Mouse (Mus musculus) megakaryocyte-erythroid progenitor cell, adult 5-6 weeks (primary cell): ENCODE measurements around the gene Frmd8. TPM values are rescaled to one million over a fixed set of nuclear protein-coding genes. Genes with fewer than 3 reads are reported as not detected.

Experiments used
- ATAC-seq: replicated peaks from 2 replicates; pipeline ENCODE4 v1.8.0; 2016; ENCODE audit warnings: mild to moderate bottlenecking, inconsistent platforms; ENCODE audit not compliant: severe bottlenecking, poor library complexity, low FRiP score, low TSS enrichment
- total RNA-seq, 2 experiments: library from RNA; stranded (forward) in 1 of 2; stranded (reverse) in 1 of 2; fragments of 200-1000, 215-1000 nt in 1 of 2; fragments of >200 nt in 1 of 2; fragmentation: Nextera tagmentation in 1 of 2; gene quantifications; 2 replicates each; pipeline ENCODE4 v1.2.3; 2014 to 2017

Gene Frmd8
- total RNA-seq, 2 experiments from 2014 or later: 12.5 to 14.3 TPM

- no peak for ATAC-seq
Observed at GRCm38 (mm10) chr19:5801432-5801964, 73.6 kb downstream of the Frmd8 start.

DNA sequence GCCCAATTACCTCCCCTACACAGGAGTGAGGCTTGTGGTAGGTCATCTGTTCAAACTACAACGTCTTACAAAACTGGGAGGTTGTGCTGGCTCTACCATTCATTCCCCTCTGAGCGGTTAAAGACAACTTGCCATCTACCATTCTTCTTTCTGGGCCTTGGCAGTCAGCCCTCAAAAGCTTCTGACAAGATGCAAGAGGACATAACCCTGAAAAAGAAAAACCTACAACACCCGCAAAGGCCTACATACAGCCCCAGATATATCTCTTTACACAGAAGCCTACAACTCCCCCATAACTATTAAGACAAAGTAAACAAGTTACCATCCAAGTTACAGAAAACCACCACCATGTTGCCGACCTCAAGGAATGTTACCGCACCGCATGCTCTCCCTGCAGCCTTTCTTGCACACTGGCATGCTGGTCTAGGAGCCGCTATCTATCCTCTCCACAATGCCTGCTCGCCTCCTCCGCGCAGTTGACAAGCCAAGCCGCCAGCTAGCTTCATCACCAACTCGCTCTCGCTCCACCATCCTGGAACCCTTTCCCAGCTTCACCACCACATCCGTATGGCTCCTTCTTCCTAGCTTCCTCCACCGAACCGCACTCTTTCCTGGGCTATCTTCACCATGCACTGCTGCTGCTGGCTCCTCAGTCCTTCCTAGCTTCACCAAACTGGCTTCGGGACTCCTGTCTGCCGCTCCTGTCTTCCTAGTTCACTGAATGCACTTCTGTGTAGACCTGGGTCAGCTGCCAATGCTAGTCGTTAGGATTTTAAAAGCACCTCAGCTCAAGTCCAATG lies 74.2 kb downstream of the Frmd8 start:
- ATAC-seq: no peak

- no peak for ATAC-seq
Observed at GRCm38 (mm10) chr19:5800350-5800631, 74.8 kb downstream of the Frmd8 start.

Other genes with a start within 250 kb of the Frmd8 start
- gene Rela, start 237.8 kb downstream of the Frmd8 start, total RNA-seq (2014; fragmentation: Nextera tagmentation): 64.8 and 66.0 TPM in 2 replicates
- 36.1 and 49.7 TPM in 2 replicates for gene Rela, start 237.8 kb downstream of the Frmd8 start, total RNA-seq (2017)
- gene Sipa1, start 211.6 kb downstream of the Frmd8 start, total RNA-seq (2014; fragmentation: Nextera tagmentation): 44.7 and 51.2 TPM in 2 replicates
- 16.4 and 16.5 TPM in 2 replicates for gene Sipa1, start 211.6 kb downstream of the Frmd8 start, total RNA-seq (2017)
- gene Map3k11, start 186.5 kb downstream of the Frmd8 start, total RNA-seq (2014; fragmentation: Nextera tagmentation): 17.8 and 18.3 TPM in 2 replicates
- gene Map3k11, start 186.5 kb downstream of the Frmd8 start, total RNA-seq (2017): 10.9 and 15.8 TPM in 2 replicates
- 55.8 and 72.0 TPM in 2 replicates for gene Pcnx3, start 186.4 kb downstream of the Frmd8 start, total RNA-seq (2014; fragmentation: Nextera tagmentation)
- gene Pcnx3, start 186.4 kb downstream of the Frmd8 start, total RNA-seq (2017): 8.2 and 14.4 TPM in 2 replicates
- not detected in 2 replicates for gene Kcnk7, start 170.9 kb downstream of the Frmd8 start, total RNA-seq (2014; fragmentation: Nextera tagmentation)
- gene Kcnk7, start 170.9 kb downstream of the Frmd8 start, total RNA-seq (2017): 0.19 TPM in 1 of 2 replicates, not detected in the other
- gene Ehbp1l1, start 149.0 kb downstream of the Frmd8 start, total RNA-seq (2014; fragmentation: Nextera tagmentation): 43.9 and 46.1 TPM in 2 replicates
- 42.4 and 43.6 TPM in 2 replicates for gene Ehbp1l1, start 149.0 kb downstream of the Frmd8 start, total RNA-seq (2017)
- gene Fam89b, start 145.6 kb downstream of the Frmd8 start, total RNA-seq (2014; fragmentation: Nextera tagmentation): 34.3 and 35.1 TPM in 2 replicates
- gene Fam89b, start 145.6 kb downstream of the Frmd8 start, total RNA-seq (2017): 12.5 and 13.3 TPM in 2 replicates
- 3.5 and 4.4 TPM in 2 replicates for gene Ltbp3, start 134.4 kb downstream of the Frmd8 start, total RNA-seq (2014; fragmentation: Nextera tagmentation)
- gene Ltbp3, start 134.4 kb downstream of the Frmd8 start, total RNA-seq (2017): 3.4 TPM in 2 replicates
- gene Scyl1, start 103.9 kb downstream of the Frmd8 start, total RNA-seq (2014; fragmentation: Nextera tagmentation): 28.7 and 43.4 TPM in 2 replicates
- 20.2 and 23.1 TPM in 2 replicates for gene Scyl1, start 103.9 kb downstream of the Frmd8 start, total RNA-seq (2017)
- 10.0 and 20.1 TPM in 2 replicates for gene Slc25a45, start 2.5 kb upstream of the Frmd8 start, total RNA-seq (2014; fragmentation: Nextera tagmentation)
- 11.7 and 11.9 TPM in 2 replicates for gene Slc25a45, start 2.5 kb upstream of the Frmd8 start, total RNA-seq (2017)
- 5.3 and 5.9 TPM in 2 replicates for gene Tigd3, start 18.9 kb upstream of the Frmd8 start, total RNA-seq (2014; fragmentation: Nextera tagmentation)
- 2.2 and 3.1 TPM in 2 replicates for gene Tigd3, start 18.9 kb upstream of the Frmd8 start, total RNA-seq (2017)
- gene Dpf2, start 37.7 kb upstream of the Frmd8 start, total RNA-seq (2014; fragmentation: Nextera tagmentation): 91.2 and 95.9 TPM in 2 replicates
- gene Dpf2, start 37.7 kb upstream of the Frmd8 start, total RNA-seq (2017): 75.0 and 124 TPM in 2 replicates
- gene Cdc42ep2, start 49.5 kb upstream of the Frmd8 start, total RNA-seq (2014; fragmentation: Nextera tagmentation): 0.77 TPM in 1 of 2 replicates, not detected in the other
- not detected in 2 replicates for gene Cdc42ep2, start 49.5 kb upstream of the Frmd8 start, total RNA-seq (2017)
- gene Pola2, start 88.9 kb upstream of the Frmd8 start, total RNA-seq (2014; fragmentation: Nextera tagmentation): 134 and 164 TPM in 2 replicates
- gene Pola2, start 88.9 kb upstream of the Frmd8 start, total RNA-seq (2017): 62.6 and 87.0 TPM in 2 replicates
- not detected in 2 replicates for gene Slc22a20, start 110.9 kb upstream of the Frmd8 start, total RNA-seq (2014; fragmentation: Nextera tagmentation)
- not detected in 2 replicates for gene Slc22a20, start 110.9 kb upstream of the Frmd8 start, total RNA-seq (2017)
- 41.2 and 46.0 TPM in 2 replicates for gene Capn1, start 140.6 kb upstream of the Frmd8 start, total RNA-seq (2014; fragmentation: Nextera tagmentation)
- gene Capn1, start 140.6 kb upstream of the Frmd8 start, total RNA-seq (2017): 30.6 and 53.5 TPM in 2 replicates
- gene Syvn1, start 171.3 kb upstream of the Frmd8 start, total RNA-seq (2014; fragmentation: Nextera tagmentation): 31.2 and 52.3 TPM in 2 replicates
- 5.8 and 7.5 TPM in 2 replicates for gene Syvn1, start 171.3 kb upstream of the Frmd8 start, total RNA-seq (2017)
- 54.4 and 64.1 TPM in 2 replicates for gene Mrpl49, start 182.5 kb upstream of the Frmd8 start, total RNA-seq (2014; fragmentation: Nextera tagmentation)
- 33.6 and 41.0 TPM in 2 replicates for gene Mrpl49, start 182.5 kb upstream of the Frmd8 start, total RNA-seq (2017)
- 2,866 and 2,996 TPM in 2 replicates for gene Fau, start 182.6 kb upstream of the Frmd8 start, total RNA-seq (2014; fragmentation: Nextera tagmentation)
- 1,307 and 1,586 TPM in 2 replicates for gene Fau, start 182.6 kb upstream of the Frmd8 start, total RNA-seq (2017)
- gene Znhit2, start 185.9 kb upstream of the Frmd8 start, total RNA-seq (2014; fragmentation: Nextera tagmentation): 11.5 and 16.7 TPM in 2 replicates
- gene Znhit2, start 185.9 kb upstream of the Frmd8 start, total RNA-seq (2017): 10.7 and 11.2 TPM in 2 replicates
- 13.7 and 14.7 TPM in 2 replicates for gene Tm7sf2, start 193.1 kb upstream of the Frmd8 start, total RNA-seq (2014; fragmentation: Nextera tagmentation)
- 3.6 and 4.8 TPM in 2 replicates for gene Tm7sf2, start 193.1 kb upstream of the Frmd8 start, total RNA-seq (2017)
- gene Vps51, start 202.0 kb upstream of the Frmd8 start, total RNA-seq (2014; fragmentation: Nextera tagmentation): 45.2 and 61.4 TPM in 2 replicates
- 33.9 and 40.6 TPM in 2 replicates for gene Vps51, start 202.0 kb upstream of the Frmd8 start, total RNA-seq (2017)
- not detected in 2 replicates for gene Tmem262, start 204.8 kb upstream of the Frmd8 start, total RNA-seq (2014; fragmentation: Nextera tagmentation)
- gene Tmem262, start 204.8 kb upstream of the Frmd8 start, total RNA-seq (2017): not detected in 2 replicates
- not detected in 2 replicates for gene Gm28374, start 207.0 kb upstream of the Frmd8 start, total RNA-seq (2014; fragmentation: Nextera tagmentation)
- 0.99 TPM in 1 of 2 replicates, not detected in the other for gene Gm28374, start 207.0 kb upstream of the Frmd8 start, total RNA-seq (2017)
- 20.4 and 38.0 TPM in 2 replicates for gene Zfpl1, start 209.7 kb upstream of the Frmd8 start, total RNA-seq (2014; fragmentation: Nextera tagmentation)
- 34.2 and 34.8 TPM in 2 replicates for gene Zfpl1, start 209.7 kb upstream of the Frmd8 start, total RNA-seq (2017)
- gene Cdca5, start 209.7 kb upstream of the Frmd8 start, total RNA-seq (2014; fragmentation: Nextera tagmentation): 47.6 and 48.9 TPM in 2 replicates
- gene Cdca5, start 209.7 kb upstream of the Frmd8 start, total RNA-seq (2017): 25.2 and 25.9 TPM in 2 replicates
- 3.5 and 5.7 TPM in 2 replicates for gene AC131692.1, start 219.1 kb upstream of the Frmd8 start, total RNA-seq (2014; fragmentation: Nextera tagmentation)
- 0.95 and 1.6 TPM in 2 replicates for gene AC131692.1, start 219.1 kb upstream of the Frmd8 start, total RNA-seq (2017)
- gene Naaladl1, start 230.5 kb upstream of the Frmd8 start, total RNA-seq (2014; fragmentation: Nextera tagmentation): 1.5 and 2.1 TPM in 2 replicates
- gene Naaladl1, start 230.5 kb upstream of the Frmd8 start, total RNA-seq (2017): not detected in 2 replicates
- 18.8 and 20.9 TPM in 2 replicates for gene Sac3d1, start 243.4 kb upstream of the Frmd8 start, total RNA-seq (2014; fragmentation: Nextera tagmentation)
- gene Sac3d1, start 243.4 kb upstream of the Frmd8 start, total RNA-seq (2017): 7.7 and 9.3 TPM in 2 replicates